Mouse (Mus musculus) induced T-regulatory cell, adult 2 months (primary cell): ENCODE data around the gene Esp22.
"Not testable (repeated sequence)": the region's sequence is repeated elsewhere in the genome, so short reads cannot be mapped to it uniquely, and the experiment has no call there.

Source experiments
- DNase-seq: peaks from one replicate; pipeline ENCODE4 v3.0.0-alpha.2; 2012; ENCODE audit warnings: low read depth

The Esp22 gene

GRCm38 (mm10) chr17:39095034-39095433 is at the start of gene Esp22:
Esp22 (plus strand) TSS chr17:39095334.
- DNase-seq: no peak

GRCm38 (mm10) chr17:39063641-39064040 is 31.5 kb upstream of the Esp22 start:
- no peak for DNase-seq

GRCm38 (mm10) chr17:39076937-39077336 is 18.2 kb upstream of the Esp22 start, which contains the start of gene Esp23:
Esp23 (minus strand) TSS chr17:39077037.
- DNase-seq: no peak

GRCm38 (mm10) chr17:39107126-39107525 is 12.0 kb downstream of the Esp22 start:
- peak; percentile 1 for DNase-seq

- DNase-seq: not testable (repeated sequence)
These were observed 34.0 kb downstream of the Esp22 start for GRCm38 (mm10) chr17:39129156-39129555.
